Mouse (Mus musculus) MEL (cell line): Measurements from ENCODE around the gene Plk2.

Experiments
- CHD1 ChIP-seq: IDR thresholded peaks from 2 replicates; pipeline ENCODE4 v1.6.1; 2012; ENCODE audit warnings: low read depth, mild to moderate bottlenecking, inconsistent platforms, low read length, improper control_type of control experiment
- CHD2 ChIP-seq: IDR thresholded peaks from 2 replicates; pipeline ENCODE4 v1.6.1; 2011; ENCODE audit warnings: low read length, improper control_type of control experiment
- CTCF ChIP-seq, 3 experiments: IDR thresholded peaks in 2 of 3; conservative IDR thresholded peaks in 1 of 3; 2 replicates each; pipeline ENCODE4 v1.5.1; 2011 to 2012; ENCODE audit warnings: low read length in 3 of 3, low read depth in 2 of 3, mild to moderate bottlenecking in 2 of 3, improper control_type of control experiment in 1 of 3, inconsistent platforms in 1 of 3, mixed read lengths in 1 of 3, moderate library complexity in 1 of 3; ENCODE audit not compliant: control insufficient read depth in 1 of 3, insufficient read depth in 1 of 3, poor library complexity in 1 of 3, severe bottlenecking in 1 of 3
- EP300 ChIP-seq, 2 experiments: IDR thresholded peaks; 2 replicates each; pipeline ENCODE4 v1.6.1; 2011; ENCODE audit warnings: improper control_type of control experiment in 2 of 2, low read length in 2 of 2, low read depth in 1 of 2, mild to moderate bottlenecking in 1 of 2
- GABPA ChIP-seq: IDR thresholded peaks from 2 replicates; pipeline ENCODE4 v1.6.1; 2012; ENCODE audit warnings: low read depth, mild to moderate bottlenecking, inconsistent platforms, low read length, improper control_type of control experiment, moderate library complexity
- GATA1 ChIP-seq: IDR thresholded peaks from 2 replicates; pipeline ENCODE4 v1.6.1; 2011; ENCODE audit warnings: low read depth, low read length, improper control_type of control experiment
- MAFK ChIP-seq: IDR thresholded peaks from 2 replicates; pipeline ENCODE4 v1.6.1; 2011; ENCODE audit warnings: low read depth, mild to moderate bottlenecking, low read length, improper control_type of control experiment, borderline replicate concordance
- MAX ChIP-seq: IDR thresholded peaks from 2 replicates; pipeline ENCODE4 v1.6.1; 2011; ENCODE audit warnings: low read length, improper control_type of control experiment
- MYC ChIP-seq: IDR thresholded peaks from 2 replicates; pipeline ENCODE4 v1.6.1; 2011; ENCODE audit warnings: low read depth, mild to moderate bottlenecking, low read length, improper control_type of control experiment, moderate library complexity
- POLR2A ChIP-seq, 2 experiments: IDR thresholded peaks; 2 replicates each; pipeline ENCODE4 v1.6.1; 2011 to 2012; ENCODE audit warnings: low read length in 2 of 2, mild to moderate bottlenecking in 2 of 2, control low read depth in 1 of 2, improper control_type of control experiment in 1 of 2, low read depth in 1 of 2, moderate library complexity in 1 of 2; ENCODE audit not compliant: control insufficient read depth in 1 of 2, insufficient read depth in 1 of 2, poor library complexity in 1 of 2
- POLR2AphosphoS2 ChIP-seq: IDR thresholded peaks from 2 replicates; pipeline ENCODE4 v1.6.1; 2011; ENCODE audit warnings: low read length, improper control_type of control experiment
- POLR2AphosphoS5 ChIP-seq: IDR thresholded peaks from 2 replicates; pipeline ENCODE4 v1.6.1; 2012; ENCODE audit warnings: low read depth, borderline replicate concordance, mild to moderate bottlenecking, inconsistent platforms, low read length, moderate library complexity, mixed read lengths
- USF2 ChIP-seq, 2 experiments: IDR thresholded peaks; 2 replicates each; pipeline ENCODE4 v1.6.1; 2011 to 2012; ENCODE audit warnings: improper control_type of control experiment in 2 of 2, low read length in 2 of 2, borderline replicate concordance in 1 of 2, inconsistent platforms in 1 of 2, low read depth in 1 of 2, mild to moderate bottlenecking in 1 of 2; ENCODE audit not compliant: insufficient read depth in 1 of 2
- ZC3H11A ChIP-seq: IDR thresholded peaks from 2 replicates; pipeline ENCODE4 v1.6.1; 2012; ENCODE audit warnings: low read depth, mild to moderate bottlenecking, inconsistent platforms, low read length, improper control_type of control experiment

DNA sequence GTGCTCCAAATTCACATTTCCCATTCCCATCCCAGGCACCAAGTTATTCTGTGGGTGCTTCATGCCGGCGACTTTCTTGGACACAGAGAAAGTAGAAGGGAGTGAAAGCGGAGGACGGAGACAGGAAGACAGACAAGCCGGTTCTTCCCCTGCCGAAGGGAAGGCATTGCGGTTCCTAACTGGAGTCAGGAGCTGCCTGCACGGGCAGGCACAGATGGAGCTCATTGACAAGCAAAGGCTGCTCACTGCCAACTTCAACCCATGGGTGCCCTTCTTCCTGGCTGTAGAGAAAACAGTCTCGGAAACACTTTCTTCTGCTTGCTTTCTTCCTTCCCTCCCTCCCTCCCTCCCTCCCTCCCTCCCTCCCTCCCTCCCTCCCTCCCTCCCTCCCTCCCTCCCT, 43.8 kb downstream of the Plk2 start:
- TF ChIP-seq USF2 (IDR thresholded peaks at IDR 0.05; ENCODE audit: borderline replicate concordance in 1 of 2, insufficient read depth in 1 of 2, low read depth in 1 of 2, low read length in 2 of 2) (no peak), POLR2AphosphoS2 (no peak), CHD1 (no peak), ZC3H11A (no peak), POLR2A (IDR thresholded peaks at IDR 0.05; ENCODE audit: control insufficient read depth in 1 of 2, insufficient read depth in 1 of 2, low read depth in 1 of 2, low read length in 2 of 2, poor library complexity in 1 of 2) (no peak), MAFK (no peak), GABPA (no peak), GATA1 (no peak), EP300 (IDR thresholded peaks at IDR 0.05; ENCODE audit: low read depth in 1 of 2, low read length in 2 of 2) (no peak), MYC (no peak), CTCF (IDR thresholded peaks at IDR 0.05 in 2 of 3, conservative IDR thresholded peaks at IDR 0.05 in 1 of 3; ENCODE audit: control insufficient read depth in 1 of 3, insufficient read depth in 1 of 3, low read depth in 2 of 3, low read length in 3 of 3, poor library complexity in 1 of 3, severe bottlenecking in 1 of 3) (no peak), MAX (no peak), POLR2AphosphoS5 (no peak), CHD2 (no peak)
